Mouse (Mus musculus) yolk sac, embryonic 10.5 days (tissue): ENCODE results near the gene Selenov.

Source experiments
- DNase-seq: peaks from one replicate; pipeline ENCODE4 v3.0.0-alpha.2; 2017; ENCODE audit warnings: low spot score

Gene Selenov

GRCm38 (mm10) chr7:28290638-28291590 is at the start of gene Selenov:
Selenov (minus strand) TSS chr7:28291186.
- peak; percentile 36 for DNase-seq

DNA sequence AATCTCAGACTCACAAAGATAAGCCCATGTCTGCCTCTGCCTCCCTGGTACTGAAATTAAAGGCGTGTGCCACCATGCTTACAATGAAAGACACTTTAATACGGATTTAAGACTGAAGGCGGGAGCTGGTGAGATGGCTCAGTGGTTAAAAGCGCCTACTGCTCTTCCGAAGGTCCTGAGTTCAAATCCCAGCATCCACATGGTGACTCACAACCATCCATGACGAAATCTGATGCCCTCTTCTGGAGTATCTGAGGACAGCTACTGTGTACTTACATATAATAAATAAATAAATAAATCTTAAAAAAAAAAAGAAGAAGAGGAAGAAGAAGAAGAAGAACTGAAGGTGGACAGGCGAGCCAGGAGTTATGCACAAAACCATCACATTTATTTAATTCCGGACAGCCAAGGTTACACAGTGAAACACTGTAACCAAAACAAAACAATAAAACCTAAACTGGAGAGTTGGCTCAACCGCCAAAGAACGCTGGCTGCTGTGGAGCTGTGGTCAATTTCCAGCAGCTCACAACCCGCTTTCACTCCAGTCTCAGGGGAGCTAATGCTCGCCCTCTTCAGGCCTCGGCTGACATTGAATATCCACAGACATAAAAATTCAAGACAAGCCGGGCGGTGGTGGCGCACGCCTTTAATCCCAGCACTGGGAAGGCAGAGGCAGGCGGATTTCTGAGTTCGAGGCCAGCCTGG is 48.4 kb upstream of the Selenov start:
- DNase-seq, result peak; percentile 35

DNA sequence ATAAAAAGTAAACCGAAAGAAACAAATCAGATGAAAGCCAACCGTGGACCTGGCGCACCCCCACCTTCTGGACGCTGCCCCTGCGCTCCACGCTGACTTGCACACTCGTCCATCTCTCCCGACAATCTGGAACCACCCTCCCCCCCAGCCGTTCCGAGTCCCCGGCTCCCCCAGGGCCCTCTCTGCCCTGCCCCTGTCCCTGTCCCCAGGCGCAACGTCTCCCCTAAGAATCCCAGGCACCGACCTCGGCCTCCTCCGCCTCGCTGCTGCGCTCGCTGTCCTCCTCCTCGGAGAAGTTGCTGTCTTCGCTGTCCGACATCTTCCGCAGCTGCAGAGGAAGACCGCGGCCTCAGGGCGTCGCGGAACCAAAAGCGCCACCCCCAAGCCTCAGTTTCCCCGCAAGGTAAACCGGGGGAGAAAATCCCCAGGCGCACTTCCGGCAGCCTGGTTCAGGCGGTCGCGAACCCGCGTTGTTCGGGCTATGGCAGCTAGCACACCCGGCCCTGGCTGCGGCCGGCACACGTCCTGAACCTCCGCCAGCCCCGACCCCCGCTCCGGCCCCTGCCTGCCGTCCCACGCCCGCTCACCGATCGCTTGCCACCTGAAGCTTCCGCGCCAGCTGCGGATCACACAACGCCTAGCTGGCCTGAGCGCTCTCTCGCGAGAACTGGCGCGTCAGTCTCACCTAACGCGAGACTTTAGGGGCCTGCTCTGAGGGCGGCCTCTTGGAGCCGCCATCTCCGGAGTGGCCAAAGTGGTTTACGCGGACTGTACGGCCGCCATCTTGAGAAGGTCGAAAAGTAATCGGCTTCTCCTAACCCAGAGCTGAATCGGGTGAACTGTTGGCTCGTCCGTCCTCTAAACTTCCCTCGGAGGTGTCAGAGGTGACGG is 47.4 kb upstream of the Selenov start, which contains the start of gene Supt5:
TSS of gene Supt5 (minus strand) at position 639 of the 891 bp plus-strand sequence.
- peak; percentile 97 for DNase-seq

DNA sequence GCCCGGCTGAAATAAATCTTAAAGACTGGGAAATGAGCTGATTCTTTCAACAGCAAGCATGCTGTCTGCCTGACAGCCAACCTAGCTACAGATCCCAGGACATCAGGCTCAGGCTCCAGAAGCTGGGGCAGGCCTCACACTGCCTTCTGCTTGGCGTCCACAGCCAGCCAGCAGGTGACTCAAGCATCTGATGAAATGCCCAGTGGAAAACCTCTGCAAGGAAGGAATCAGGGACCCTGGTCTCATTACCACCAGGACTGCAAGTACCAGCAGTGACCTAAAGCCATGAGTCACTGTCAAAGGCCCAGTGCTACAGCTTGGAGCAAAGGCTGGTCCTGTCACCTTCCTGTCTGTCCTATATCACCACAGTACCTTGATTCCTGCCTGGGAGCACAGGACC is 44.5 kb upstream of the Selenov start:
- no peak for DNase-seq

GRCm38 (mm10) chr7:28334534-28334933 is 43.5 kb upstream of the Selenov start:
- no peak for DNase-seq

DNA sequence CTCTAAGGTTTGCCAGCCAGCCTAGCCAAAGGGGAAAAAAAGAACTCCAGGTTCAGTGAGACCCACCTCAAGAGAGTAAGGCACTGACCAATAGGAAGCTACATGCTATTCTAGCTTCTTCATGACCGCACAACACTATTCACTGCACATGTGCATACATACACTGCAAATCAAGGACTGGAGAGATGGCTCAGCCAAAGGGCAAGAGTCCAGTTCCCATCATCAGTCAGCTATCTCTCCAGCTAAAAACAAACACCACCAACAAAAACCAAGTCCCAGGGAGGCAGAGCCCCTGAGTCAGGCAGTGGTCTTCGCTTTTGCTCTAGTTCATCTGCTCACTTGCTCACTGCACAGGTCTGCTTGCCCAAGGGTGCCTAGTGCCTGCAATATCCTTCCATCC is 37.3 kb upstream of the Selenov start:
- peak; percentile 64 for DNase-seq

- no peak for DNase-seq
These were observed 35.5 kb upstream of the Selenov start for GRCm38 (mm10) chr7:28326457-28326856.

GRCm38 (mm10) chr7:28325293-28325692 is 34.3 kb upstream of the Selenov start:
- no peak for DNase-seq

- no peak for DNase-seq
These were observed 31.2 kb upstream of the Selenov start for GRCm38 (mm10) chr7:28321974-28322720.

DNA sequence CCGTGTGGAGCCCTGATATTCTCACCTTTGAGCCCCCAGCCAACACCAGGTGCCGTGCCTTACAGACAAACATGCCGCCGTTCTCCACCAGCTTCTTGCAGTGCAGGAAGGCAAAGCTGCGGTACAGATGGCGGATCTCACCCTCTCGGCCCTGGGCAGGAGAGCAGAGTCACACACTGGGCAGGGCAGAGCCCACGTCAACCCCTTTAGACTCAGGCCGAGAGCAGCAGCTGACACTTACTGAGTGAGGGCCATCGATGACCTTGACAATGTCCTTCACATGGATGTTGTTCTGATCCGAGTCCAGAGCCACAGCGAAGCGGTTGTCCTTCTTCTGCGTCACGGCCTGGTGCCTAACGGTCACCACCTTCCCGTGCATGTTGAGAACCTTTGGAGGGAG is 27.7 kb upstream of the Selenov start:
- DNase-seq, result no peak

DNA sequence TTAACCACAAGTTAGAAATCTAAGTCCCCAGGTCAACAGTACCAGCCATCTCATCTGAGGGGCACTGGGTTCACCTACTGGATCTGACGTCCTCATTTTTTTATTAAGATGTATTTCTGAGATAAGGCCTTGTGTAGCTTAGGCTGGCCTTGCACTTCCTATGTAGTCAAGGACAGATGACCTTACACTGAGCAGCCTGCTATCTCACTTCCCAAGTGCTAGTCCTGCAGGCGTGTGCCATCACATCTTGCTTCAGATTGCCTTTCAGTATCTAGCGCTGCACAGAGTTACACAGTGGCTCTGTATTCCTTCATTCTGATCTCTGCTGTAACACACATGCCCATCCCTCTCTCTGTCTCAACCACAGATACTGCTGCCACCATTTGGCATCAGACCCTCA is 27.1 kb upstream of the Selenov start:
- DNase-seq, result no peak

DNA sequence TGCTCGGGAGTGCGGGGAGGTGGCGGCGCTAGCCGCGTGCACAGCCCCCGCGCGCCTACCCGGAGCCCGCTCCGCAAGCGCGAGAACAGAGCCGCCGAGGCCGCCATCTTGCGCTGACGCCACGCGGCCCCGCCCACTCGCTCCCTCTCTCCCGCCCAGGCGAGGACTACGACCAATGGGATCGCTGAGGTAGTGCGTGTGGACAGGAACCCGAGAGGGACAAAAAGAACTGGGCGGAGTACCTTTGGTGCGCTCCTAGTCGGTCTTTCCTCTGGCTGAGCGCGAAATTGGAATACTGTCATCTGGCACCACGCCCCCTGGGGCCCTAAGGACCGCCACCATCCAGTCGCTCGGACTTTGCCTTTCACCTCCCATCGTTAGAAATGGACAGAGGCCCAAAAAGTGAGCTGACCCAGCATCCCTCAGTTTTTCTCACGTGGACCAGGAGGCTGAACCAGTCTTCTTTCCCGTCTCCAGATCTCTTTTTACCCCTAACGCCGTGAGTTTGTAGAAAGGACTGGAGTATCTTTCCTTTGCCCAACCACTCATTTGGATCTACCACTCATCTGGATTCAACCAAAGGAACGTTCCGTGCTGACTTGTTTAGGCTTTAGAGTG is 21.0 kb upstream of the Selenov start, which contains the start of gene Timm50:
TSS of gene Timm50 (minus strand) at position 147 of the 618 bp plus-strand sequence.
- peak; percentile 97 for DNase-seq

- DNase-seq, result peak; percentile 24
These were observed 20.4 kb upstream of the Selenov start for GRCm38 (mm10) chr7:28311151-28311925.

GRCm38 (mm10) chr7:28309737-28310136 is 18.8 kb upstream of the Selenov start:
- DNase-seq, result no peak

DNA sequence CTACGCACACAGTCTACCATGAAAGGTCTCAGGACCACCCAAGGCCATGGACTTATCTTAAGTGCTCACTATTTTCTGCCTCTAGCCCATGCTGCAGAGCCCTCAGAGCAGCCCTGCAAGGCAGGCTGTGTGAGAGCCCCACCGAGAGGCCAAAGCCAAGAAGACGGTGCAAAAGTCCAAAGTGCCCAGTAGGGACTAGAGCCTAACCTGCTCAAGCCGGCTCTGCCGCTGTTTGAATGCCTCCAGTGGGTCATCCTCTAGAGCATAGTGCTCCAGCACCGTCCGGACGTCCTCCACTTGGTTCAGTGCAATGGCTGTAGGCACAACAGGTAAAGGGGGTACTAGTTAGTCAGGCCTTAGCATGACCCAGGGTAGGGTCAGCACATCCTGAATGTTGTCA is 15.2 kb upstream of the Selenov start:
- DNase-seq, result no peak

- DNase-seq, result no peak
These were observed 14.7 kb upstream of the Selenov start for GRCm38 (mm10) chr7:28305641-28306040.

- DNase-seq, result peak; percentile 51
These were observed 10.8 kb upstream of the Selenov start, which contains the start of gene Dll3 for GRCm38 (mm10) chr7:28301616-28302433. Dll3 (minus strand) TSS chr7:28302238.

DNA sequence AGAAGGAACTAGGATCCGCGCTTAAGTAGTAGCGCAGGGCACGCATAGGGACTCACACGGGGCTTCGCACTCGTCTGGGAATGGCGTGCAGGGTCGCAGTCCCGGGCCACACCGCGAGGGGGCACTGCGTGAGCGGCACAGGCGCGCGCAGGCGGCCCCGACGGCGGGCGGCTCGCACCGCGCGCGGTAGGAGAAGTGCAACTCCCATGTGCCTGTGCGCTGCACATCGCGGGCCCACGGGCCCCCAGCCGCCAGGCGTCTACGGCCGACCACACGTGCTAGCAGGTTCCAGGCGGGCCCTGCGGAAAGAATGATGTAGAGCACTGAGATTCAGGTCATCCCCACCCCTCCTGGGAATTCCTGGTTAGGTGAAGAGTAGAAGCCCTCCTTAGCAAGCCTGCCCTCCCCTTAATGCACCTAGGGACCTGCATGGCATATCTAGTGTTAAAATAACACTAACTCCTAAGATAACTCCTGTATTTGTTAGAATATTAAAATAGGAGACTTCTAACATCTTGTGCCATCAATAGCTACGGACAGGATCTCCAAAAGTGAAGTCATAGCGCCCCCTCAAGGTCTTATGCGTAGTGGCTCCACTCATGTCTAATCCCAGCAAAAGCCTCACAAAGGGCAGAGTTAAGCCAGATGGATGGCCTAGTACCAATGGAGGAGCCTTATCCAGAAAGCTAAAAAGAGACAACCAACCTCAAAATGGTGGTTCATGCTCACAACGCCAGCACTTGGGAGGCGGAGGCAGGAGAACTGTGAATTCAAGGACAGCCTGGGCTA is 8.0 kb upstream of the Selenov start:
- DNase-seq, result no peak
